Mouse (Mus musculus) hindbrain, embryonic 15.5 days (tissue): ENCODE data around the gene Tsc22d3. TPM values are rescaled to one million over a fixed set of nuclear protein-coding genes. Genes with fewer than 3 reads are reported as not detected.
A peak's percentile ranks its signal among the peaks of the same experiment; 100 is the strongest.
"Not testable (repeated sequence)": the region's sequence is repeated elsewhere in the genome, so short reads cannot be mapped to it uniquely, and the experiment has no call there.

ENCODE experiments used
- ATAC-seq: fragments of 200-750 bp; cut with Nextera tagmentation; 2 replicates; pipeline ENCODE4 v1.8.0; 2017; ENCODE audit warnings: low read depth, moderate number of reproducible peaks, moderate TSS enrichment; ENCODE audit not compliant: low FRiP score
- H3K27ac ChIP-seq: fragments of 300-500 bp; sonication (generic); replicated peaks from 2 replicates; pipeline ENCODE4 v1.5.1; 2015; ENCODE audit warnings: mild to moderate bottlenecking, inconsistent platforms
- H3K27me3 ChIP-seq: fragments of 300-500 bp; sonication (generic); 2 replicates; pipeline ENCODE4 v1.6.1; 2015; ENCODE audit warnings: control low read depth, inconsistent platforms
- H3K36me3 ChIP-seq: fragments of 300-500 bp; sonication (generic); 2 replicates; pipeline ENCODE4 v1.6.1; 2015; ENCODE audit warnings: control low read depth, inconsistent platforms
- H3K4me1 ChIP-seq: fragments of 300-500 bp; sonication (generic); replicated peaks from 2 replicates; pipeline ENCODE4 v1.6.1; 2015; ENCODE audit warnings: control low read depth, inconsistent platforms
- H3K4me2 ChIP-seq: fragments of 300-500 bp; sonication (generic); 2 replicates; pipeline ENCODE4 v1.6.1; 2015; ENCODE audit warnings: moderate library complexity, mild to moderate bottlenecking, inconsistent platforms
- H3K4me3 ChIP-seq: fragments of 300-500 bp; sonication (generic); 2 replicates; pipeline ENCODE4 v1.5.1; 2015; ENCODE audit warnings: mild to moderate bottlenecking, inconsistent platforms
- H3K9ac ChIP-seq: fragments of 300-500 bp; sonication (generic); 2 replicates; pipeline ENCODE4 v1.6.1; 2015; ENCODE audit warnings: inconsistent platforms
- H3K9me3 ChIP-seq: fragments of 300-500 bp; sonication (generic); 2 replicates; pipeline ENCODE4 v1.6.1; 2016; ENCODE audit warnings: control low read depth, inconsistent platforms
- WGBS: fragments of 180-500 bp; shearing (Covaris S2); methylation state at CpG from one replicate; pipeline ENCODE4 v1.1.7; 2015; 5-methylcytosine and 5-hydroxymethylcytosine counted together
- polyA plus RNA-seq: library from polyadenylated mRNA; unstranded; fragments of >200 nt; fragmentation: Nextera tagmentation; extraction: Ambion mirVana; gene quantifications from 2 replicates; pipeline ENCODE4 v1.2.1, GENCODE M21; 2015

Gene Tsc22d3
- polyA plus RNA-seq, 1 experiment from 2014 or later = 112 TPM

DNA sequence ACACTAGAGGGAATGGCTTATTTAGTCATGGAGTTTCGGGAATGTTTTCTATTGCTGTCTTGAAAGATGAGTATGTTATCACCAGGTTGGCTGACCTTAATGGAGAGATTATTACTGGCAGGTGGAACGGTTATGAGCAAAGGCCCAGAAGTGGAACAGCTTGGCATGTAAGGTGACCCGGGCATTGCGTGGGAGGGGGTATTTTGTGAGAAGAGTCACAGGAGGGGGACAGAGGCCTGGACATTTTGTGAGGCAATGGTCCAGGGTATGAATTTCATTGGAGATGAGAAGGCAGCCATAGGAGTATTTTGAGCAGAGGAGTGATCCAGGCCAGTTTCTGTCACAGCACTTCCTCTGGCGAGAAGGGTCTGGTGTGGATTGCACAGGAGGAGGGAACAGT, 76.2 kb downstream of the Tsc22d3 start:
- 89% methylated on average over 5 of the region's 5 CpGs for whole genome bisulfite sequencing
- no peak for ATAC-seq
- Histone ChIP-seq H3K9ac (no peak overlapping the region), H3K36me3 (no peaks in the 10 kb centered on the region), H3K4me1 (no peaks in the 10 kb centered on the region), H3K27me3 (peaks cover 8% of the 10 kb centered on the region; the same call in 1 of the 2 replicates), H3K9me3 (no peaks in the 10 kb centered on the region), H3K4me2 (no peak overlapping the region), H3K4me3 (no peak overlapping the region), H3K27ac (no peak overlapping the region)

DNA sequence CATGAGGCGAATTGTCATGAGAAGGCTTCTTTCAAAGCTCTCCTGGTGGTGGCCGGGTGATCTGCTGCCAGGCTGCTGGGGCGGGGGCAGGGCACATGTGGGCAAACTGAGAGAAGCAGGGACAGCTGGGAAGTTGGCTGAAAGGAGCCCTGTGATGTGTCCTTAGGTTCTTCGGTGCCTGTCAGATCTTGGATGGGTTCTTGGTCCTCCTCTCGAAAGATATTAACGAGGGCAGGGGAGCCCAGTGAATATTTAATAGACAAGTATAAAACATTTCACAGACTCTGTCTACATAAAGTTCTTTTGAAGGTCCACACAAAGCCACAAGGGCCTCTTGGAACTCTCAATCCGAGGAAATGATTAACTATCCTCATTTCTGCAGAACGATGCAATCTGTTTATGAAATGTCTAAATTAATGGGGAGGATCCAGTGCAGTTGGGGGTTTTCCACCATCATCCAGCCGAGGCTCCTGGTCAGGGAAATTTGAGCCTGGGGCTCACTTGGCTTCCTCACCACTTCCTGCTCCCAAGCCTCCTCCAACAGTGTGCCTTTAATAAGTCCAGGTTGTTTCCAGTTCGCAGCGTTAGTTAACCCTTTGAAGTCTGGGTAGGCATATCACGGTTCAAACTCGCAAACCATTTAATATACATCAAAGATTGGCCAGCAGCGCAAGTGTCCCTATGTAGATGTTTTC, 78.2 kb downstream of the Tsc22d3 start:
- Histone ChIP-seq H3K27me3 (peaks cover 16% of the 10 kb centered on the region; the same call in 1 of the 2 replicates), H3K9me3 (no peaks in the 10 kb centered on the region), H3K4me1 (no peaks in the 10 kb centered on the region), H3K27ac (no peak overlapping the region), H3K4me2 (no peak overlapping the region), H3K4me3 (no peak overlapping the region), H3K9ac (no peak overlapping the region), H3K36me3 (no peaks in the 10 kb centered on the region)
- ATAC-seq = no peak
- 66% methylated on average over 14 of the region's 14 CpGs for WGBS

DNA sequence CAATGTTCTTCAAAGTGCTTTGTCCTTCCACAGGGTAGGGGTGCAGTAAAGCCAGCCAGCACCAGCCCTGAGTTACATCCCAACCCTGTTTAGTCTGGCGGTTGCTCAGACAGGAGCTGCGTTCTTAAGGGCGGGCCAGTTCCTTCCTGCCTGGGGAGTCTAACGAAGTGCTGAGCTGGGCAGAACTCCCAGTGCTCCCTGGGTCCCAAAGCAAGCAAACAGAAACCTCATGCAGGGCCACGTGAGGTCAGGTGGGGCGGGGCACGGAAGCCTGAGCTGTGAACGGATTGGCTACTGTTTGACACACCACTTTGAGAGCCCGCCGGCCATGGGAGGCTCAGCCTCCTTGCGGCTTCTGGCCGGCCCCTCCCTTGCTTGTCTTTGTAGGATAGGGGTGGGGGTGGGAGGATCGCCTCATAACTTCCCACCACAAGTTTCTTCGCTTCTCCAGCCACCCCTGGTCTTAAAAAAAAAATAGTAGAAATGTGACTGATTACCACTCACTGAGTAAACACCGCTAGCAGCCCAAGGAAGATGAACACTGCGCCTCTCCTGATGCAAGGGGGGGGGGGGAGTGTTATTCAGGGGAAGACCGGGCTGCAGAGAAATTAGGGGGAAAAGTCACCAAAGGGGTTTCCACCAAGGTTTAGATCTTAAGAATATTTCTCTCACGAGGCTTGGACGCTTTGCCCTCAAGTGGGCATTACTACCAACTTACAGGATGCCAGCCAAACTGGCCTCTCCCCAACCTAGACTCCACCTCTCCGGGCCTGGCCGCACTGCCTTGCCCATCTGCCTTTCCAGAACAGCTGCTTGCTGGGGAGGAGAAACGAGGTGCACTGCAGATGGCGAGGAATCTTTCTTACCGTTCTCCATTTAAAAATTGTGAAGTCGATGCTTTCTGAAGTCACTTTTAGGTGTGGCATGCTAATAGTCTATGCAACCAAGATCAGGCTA, 80.0 kb downstream of the Tsc22d3 start:
- WGBS = 18% methylated on average over 25 of the region's 25 CpGs
- no peaks in the 10 kb centered on the region for H3K36me3 ChIP-seq
- H3K4me1 ChIP-seq = no peaks in the 10 kb centered on the region
- H3K4me3 ChIP-seq = peak overlapping the region; percentile 19; the same call in 1 of the 2 replicates
- peak overlapping the region; percentile 51 for H3K4me2 ChIP-seq
- no peak overlapping the region for H3K9ac ChIP-seq
- H3K27ac ChIP-seq = no peak overlapping the region
- H3K9me3 ChIP-seq = no peaks in the 10 kb centered on the region
- peak; percentile 89 for ATAC-seq
- peaks cover 16% of the 10 kb centered on the region; the same call in 1 of the 2 replicates for H3K27me3 ChIP-seq

DNA sequence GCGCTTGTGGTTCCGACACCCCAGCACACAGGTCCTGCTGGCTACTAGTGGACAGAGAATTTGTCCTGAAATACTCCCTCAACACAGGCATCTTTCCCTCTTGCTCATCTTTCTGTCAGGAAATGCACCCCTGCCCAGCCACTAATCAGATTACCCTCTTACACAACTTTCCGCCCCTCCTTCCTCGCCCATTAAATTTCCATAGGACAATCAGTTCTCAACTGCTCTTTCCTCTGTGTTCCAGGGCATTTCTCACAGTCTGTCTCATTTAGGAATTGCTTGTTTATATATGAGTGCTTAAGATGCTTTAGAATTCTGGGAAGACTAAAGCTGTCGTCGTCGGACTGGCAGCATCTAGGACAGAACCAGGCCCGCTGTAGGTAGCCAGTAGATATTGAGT, 82.1 kb downstream of the Tsc22d3 start:
- no peak overlapping the region for H3K9ac ChIP-seq
- ATAC-seq = no peak
- no peak overlapping the region for H3K27ac ChIP-seq
- H3K27me3 ChIP-seq = peaks cover 19% of the 10 kb centered on the region
- 87% methylated on average over 8 of the region's 8 CpGs for WGBS
- H3K4me3 ChIP-seq = no peak overlapping the region
- no peaks in the 10 kb centered on the region for H3K36me3 ChIP-seq
- H3K9me3 ChIP-seq = no peaks in the 10 kb centered on the region
- no peaks in the 10 kb centered on the region for H3K4me1 ChIP-seq
- no peak overlapping the region for H3K4me2 ChIP-seq

DNA sequence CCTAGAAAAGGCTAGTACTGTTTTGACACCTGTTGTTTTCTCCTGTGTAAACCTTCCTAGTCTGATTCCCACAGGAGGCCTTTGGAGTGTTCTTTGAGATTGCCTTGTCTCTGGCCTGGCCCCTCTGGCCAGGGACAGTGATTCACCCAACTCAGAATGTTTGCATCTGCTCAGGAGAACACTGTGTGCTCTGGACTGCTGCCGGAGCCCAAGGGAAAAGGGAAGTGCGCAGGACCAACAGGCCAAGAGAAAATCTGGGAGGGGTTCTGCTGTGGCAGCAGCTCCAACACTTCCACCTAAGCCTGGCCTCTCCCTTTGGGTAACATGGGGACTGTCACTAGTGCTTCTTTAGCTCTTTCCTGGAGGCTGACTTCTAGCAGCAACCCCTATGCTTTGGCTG, 87.1 kb downstream of the Tsc22d3 start:
- Histone ChIP-seq H3K27ac (no peak overlapping the region), H3K36me3 (no peaks in the 10 kb centered on the region), H3K4me2 (no peak overlapping the region), H3K4me3 (no peak overlapping the region), H3K9me3 (no peaks in the 10 kb centered on the region), H3K9ac (no peak overlapping the region), H3K4me1 (peaks cover 10% of the 10 kb centered on the region), H3K27me3 (peaks cover 14% of the 10 kb centered on the region)
- 93% methylated on average over 2 of the region's 2 CpGs for WGBS
- no peak for ATAC-seq

DNA sequence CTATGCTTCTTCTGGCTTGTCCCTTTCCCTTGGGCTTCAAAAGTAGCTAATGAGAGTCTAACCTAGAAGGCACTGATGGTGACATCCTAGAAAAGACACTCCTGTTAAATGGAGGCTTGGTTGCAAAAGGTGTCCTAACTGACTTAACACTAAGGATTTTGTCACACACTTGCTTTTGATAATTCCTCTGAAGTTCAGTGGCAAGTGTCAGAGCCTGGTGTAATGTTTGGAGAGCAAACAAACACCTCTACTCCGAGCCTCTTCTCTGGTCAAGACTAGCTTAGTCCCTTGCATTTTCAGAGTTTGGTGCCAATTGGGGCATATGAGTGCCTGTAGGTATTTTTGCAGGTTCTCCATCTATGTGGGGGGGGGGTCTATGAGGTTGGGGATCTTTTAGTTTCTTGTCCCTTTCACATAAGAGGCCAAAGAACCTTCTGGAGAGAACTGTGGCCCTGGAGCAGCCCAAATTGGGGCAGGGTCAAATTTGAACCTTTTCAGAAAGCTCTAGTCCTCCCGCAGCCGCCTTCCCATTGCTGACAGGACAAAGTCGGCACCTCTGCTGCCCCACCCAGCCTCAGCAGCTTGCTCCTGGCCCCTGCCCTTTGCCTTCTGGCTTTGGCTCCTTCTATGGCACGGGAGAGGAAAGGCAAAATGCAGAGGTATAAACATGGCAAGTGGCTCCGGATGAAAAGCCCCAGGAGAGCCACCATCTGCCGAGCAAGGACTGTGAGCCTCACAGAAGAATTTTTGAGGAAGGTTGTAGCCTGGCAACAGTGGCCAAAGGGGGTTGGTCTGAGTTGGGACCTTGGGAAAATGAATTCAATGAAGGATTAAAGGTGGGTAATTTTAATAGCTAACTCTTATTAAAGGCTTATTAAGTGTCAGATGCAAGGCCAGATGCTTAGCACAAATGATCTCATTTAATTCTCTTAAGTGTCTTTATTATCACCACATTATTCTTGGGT, 88.5 kb downstream of the Tsc22d3 start:
- no peak overlapping the region for H3K27ac ChIP-seq
- H3K9ac ChIP-seq = no peak overlapping the region
- H3K4me3 ChIP-seq = no peak overlapping the region
- H3K4me2 ChIP-seq = no peak overlapping the region
- WGBS = 38% methylated on average over 7 of the region's 7 CpGs
- H3K36me3 ChIP-seq = no peaks in the 10 kb centered on the region
- H3K4me1 ChIP-seq = peaks cover 10% of the 10 kb centered on the region
- no peaks in the 10 kb centered on the region for H3K9me3 ChIP-seq
- no peak for ATAC-seq
- H3K27me3 ChIP-seq = peaks cover 6% of the 10 kb centered on the region; the same call in 1 of the 2 replicates

DNA sequence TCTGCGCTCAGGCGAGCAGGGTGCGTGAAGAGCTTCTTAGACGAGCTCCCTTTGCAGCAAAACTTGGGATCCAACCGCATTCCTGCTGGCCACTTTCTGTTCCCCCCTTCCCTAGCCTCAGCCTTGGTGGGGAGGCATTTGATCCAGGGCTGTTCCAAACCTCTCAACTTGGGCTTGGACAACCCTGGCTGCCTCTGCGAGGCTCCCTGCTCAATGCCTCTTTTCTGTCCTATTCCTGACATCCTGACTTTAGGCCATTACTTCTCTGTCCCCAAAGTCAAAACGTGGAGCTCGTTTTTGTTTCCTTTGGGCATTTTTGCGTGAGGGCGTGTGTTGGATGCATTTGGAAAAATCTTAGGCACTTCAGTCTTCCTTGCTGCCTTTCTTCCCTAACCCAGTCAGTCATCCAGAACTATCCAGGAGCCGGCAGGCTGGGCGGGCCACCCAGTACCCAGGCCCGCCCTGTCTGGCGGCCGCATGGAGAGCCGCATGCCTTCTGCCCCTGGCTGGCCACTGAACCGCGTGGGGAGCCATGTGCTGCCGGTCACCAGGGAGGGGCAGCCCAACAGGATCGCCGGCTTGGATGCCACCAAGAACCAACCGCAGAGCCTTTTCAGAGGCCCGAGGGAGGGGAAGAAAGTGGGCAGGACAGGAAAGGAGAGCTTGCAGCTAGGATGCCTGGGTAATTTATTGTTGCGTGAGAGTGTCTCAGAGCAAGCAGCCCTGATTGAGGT, 89.6 kb downstream of the Tsc22d3 start:
- no peak overlapping the region for H3K27ac ChIP-seq
- peak overlapping the region; percentile 19; the same call in 1 of the 2 replicates for H3K4me3 ChIP-seq
- H3K36me3 ChIP-seq = no peaks in the 10 kb centered on the region
- peak overlapping the region; percentile 50 for H3K4me2 ChIP-seq
- no peaks in the 10 kb centered on the region for H3K9me3 ChIP-seq
- peaks cover 10% of the 10 kb centered on the region for H3K4me1 ChIP-seq
- H3K9ac ChIP-seq = no peak overlapping the region
- H3K27me3 ChIP-seq = peaks cover 8% of the 10 kb centered on the region; the same call in 1 of the 2 replicates
- peak; percentile 48; the same call in 1 of the 2 replicates for ATAC-seq
- WGBS = 43% methylated on average over 24 of the region's 24 CpGs

DNA sequence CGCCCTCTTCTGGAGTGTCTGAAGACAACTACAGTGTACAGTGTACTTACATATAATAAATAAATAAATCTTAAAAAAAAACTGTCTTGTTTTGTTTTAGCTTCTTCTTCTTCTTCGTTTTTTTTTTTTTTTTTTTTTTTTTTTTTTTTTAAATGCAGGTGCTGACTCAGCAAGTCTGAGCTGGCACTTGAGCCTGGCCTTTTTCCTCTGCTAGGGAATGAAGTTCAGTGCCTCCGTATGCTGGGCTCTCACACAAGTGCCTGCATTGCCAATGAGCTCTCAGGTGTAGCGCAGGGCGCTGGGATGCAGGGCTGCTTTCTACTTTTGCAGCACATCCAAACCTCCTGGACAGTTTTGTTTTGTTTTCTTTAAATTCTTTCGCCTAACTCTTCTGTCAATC, 90.6 kb downstream of the Tsc22d3 start:
- Histone ChIP-seq H3K27ac (no peak overlapping the region), H3K4me2 (no peak overlapping the region), H3K9ac (no peak overlapping the region), H3K4me3 (no peak overlapping the region), H3K36me3 (no peaks in the 10 kb centered on the region), H3K27me3 (peaks cover 8% of the 10 kb centered on the region; the same call in 1 of the 2 replicates), H3K4me1 (peaks cover 10% of the 10 kb centered on the region), H3K9me3 (no peaks in the 10 kb centered on the region)
- WGBS = 61% methylated on average over 6 of the region's 6 CpGs
- ATAC-seq = no peak

DNA sequence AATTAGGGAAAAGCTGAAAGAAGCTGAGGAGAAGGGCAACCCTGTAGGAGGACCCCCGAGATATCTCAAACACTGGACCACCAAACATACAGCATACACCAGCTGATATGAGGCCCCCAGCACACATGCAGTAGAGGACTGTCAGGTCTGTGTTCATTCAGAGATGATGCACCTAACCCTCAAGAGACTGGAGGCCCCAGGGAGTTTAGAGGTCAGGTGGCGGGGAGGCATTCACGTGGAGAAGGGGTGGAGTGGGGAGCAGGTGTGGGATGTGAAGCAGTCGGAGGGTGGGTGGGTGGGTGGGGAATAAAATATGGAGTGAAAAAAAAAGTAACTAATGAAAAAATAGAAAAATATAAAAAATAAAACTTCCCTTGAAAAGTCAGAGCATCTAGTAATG, 91.7 kb downstream of the Tsc22d3 start:
- H3K4me3 ChIP-seq, H3K36me3 ChIP-seq, H3K27me3 ChIP-seq, H3K9ac ChIP-seq, H3K27ac ChIP-seq, H3K4me2 ChIP-seq, H3K9me3 ChIP-seq, ATAC-seq: not testable (repeated sequence)
- WGBS = 69% methylated on average over 4 of the region's 4 CpGs
- peaks cover 10% of the 10 kb centered on the region for H3K4me1 ChIP-seq

DNA sequence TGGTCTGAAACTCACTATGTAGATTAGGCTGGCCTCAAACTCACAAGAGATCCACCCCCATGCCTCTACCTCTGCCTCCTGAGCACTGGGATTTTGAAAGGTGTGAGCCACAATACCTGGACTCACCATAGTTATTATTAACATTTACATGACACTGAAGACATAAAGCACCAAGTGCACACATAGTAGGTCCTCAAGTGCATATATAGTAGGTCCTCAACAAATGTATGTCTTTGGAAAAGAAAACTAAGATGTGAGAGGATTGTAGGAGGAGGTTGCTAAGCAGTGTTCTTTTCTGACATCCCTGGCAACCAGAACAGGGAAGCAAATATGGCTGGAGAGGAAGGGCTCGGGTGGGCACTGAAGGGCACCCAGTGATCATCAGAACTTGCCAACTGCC, 93.1 kb downstream of the Tsc22d3 start:
- Histone ChIP-seq H3K27me3 (peaks cover 2% of the 10 kb centered on the region; the same call in 1 of the 2 replicates), H3K36me3 (no peaks in the 10 kb centered on the region), H3K4me3 (no peak overlapping the region), H3K4me2 (no peak overlapping the region), H3K9ac (no peak overlapping the region), H3K27ac (no peak overlapping the region), H3K9me3 (no peaks in the 10 kb centered on the region), H3K4me1 (peaks cover 10% of the 10 kb centered on the region)
- no peak for ATAC-seq
- 75% methylated on average over 1 of the region's 1 CpGs for WGBS
